Mouse (Mus musculus) left cerebral cortex, adult 9 months (tissue): ENCODE results near the gene Rps13.
"Not testable (repeated sequence)": the region's sequence is repeated elsewhere in the genome, so short reads cannot be mapped to it uniquely, and the experiment has no call there.

ENCODE experiments used
- DNase-seq, 2 experiments: peaks; one replicate each; pipeline ENCODE4 v3.0.0; 2022; ENCODE audit warnings: low spot score in 2 of 2

Gene Rps13

GRCm38 (mm10) chr7:116333713-116334668 lies at the start of gene Rps13:
Gene Rps13, minus strand, starts transcription at chr7:116334195.
- DNase-seq: peak; percentile 93 to 98

- DNase-seq: not testable (repeated sequence)
Observed at GRCm38 (mm10) chr7:116379181-116379580, 45.2 kb upstream of the Rps13 start.

GRCm38 (mm10) chr7:116374284-116374683 lies 40.3 kb upstream of the Rps13 start:
- no peak for DNase-seq

GRCm38 (mm10) chr7:116336226-116336625 lies 2.2 kb upstream of the Rps13 start:
- DNase-seq: peak in 1 of 2 experiments; percentile 61

- no peak for DNase-seq
Observed at GRCm38 (mm10) chr7:116335133-116335532, 1.1 kb upstream of the Rps13 start.

GRCm38 (mm10) chr7:116334669-116335038 lies 659 bp upstream of the Rps13 start:
- no peak for DNase-seq

GRCm38 (mm10) chr7:116331246-116331645 lies 2.7 kb downstream of the Rps13 start:
- peak in 1 of 2 experiments; percentile 60 for DNase-seq

GRCm38 (mm10) chr7:116329858-116330257 lies 4.1 kb downstream of the Rps13 start:
- no peak for DNase-seq

GRCm38 (mm10) chr7:116328777-116329176 lies 5.2 kb downstream of the Rps13 start:
- no peak for DNase-seq

- no peak for DNase-seq
Observed at GRCm38 (mm10) chr7:116327901-116328300, 6.1 kb downstream of the Rps13 start.

- peak in 1 of 2 experiments; percentile 71 for DNase-seq
Observed at GRCm38 (mm10) chr7:116323331-116323964, 10.5 kb downstream of the Rps13 start.

GRCm38 (mm10) chr7:116309456-116309855 lies 24.5 kb downstream of the Rps13 start:
- no peak for DNase-seq

- no peak for DNase-seq
Observed at GRCm38 (mm10) chr7:116308632-116308991, 25.4 kb downstream of the Rps13 start.

GRCm38 (mm10) chr7:116307871-116308631 lies 25.9 kb downstream of the Rps13 start, which contains the start of gene Plekha7:
Gene Plekha7, minus strand, starts transcription at chr7:116308376.
- DNase-seq: no peak

- peak in 1 of 2 experiments; percentile 29 for DNase-seq
Observed at GRCm38 (mm10) chr7:116307099-116307870, 26.7 kb downstream of the Rps13 start.

GRCm38 (mm10) chr7:116306601-116307000 lies 27.4 kb downstream of the Rps13 start:
- no peak for DNase-seq

- no peak for DNase-seq
Observed at GRCm38 (mm10) chr7:116301661-116302311, 32.2 kb downstream of the Rps13 start.

GRCm38 (mm10) chr7:116301144-116301543 lies 32.9 kb downstream of the Rps13 start:
- no peak for DNase-seq

GRCm38 (mm10) chr7:116298851-116299250 lies 35.1 kb downstream of the Rps13 start:
- DNase-seq: no peak

GRCm38 (mm10) chr7:116298389-116298788 lies 35.6 kb downstream of the Rps13 start:
- DNase-seq: no peak

- no peak for DNase-seq
Observed at GRCm38 (mm10) chr7:116294961-116295360, 39.0 kb downstream of the Rps13 start.
